Mouse (Mus musculus) stomach, postnatal 0 days (tissue): ENCODE results near the gene F2. TPM values are rescaled to one million over a fixed set of nuclear protein-coding genes. Genes with fewer than 3 reads are reported as not detected.

Experiments
- ATAC-seq: fragments of 200-750 bp; cut with Nextera tagmentation; 2 replicates; pipeline ENCODE4 v1.8.0; 2017; ENCODE audit not compliant: low FRiP score, low TSS enrichment
- DNase-seq: peaks from one replicate; pipeline ENCODE4 v3.0.0-alpha.2; 2016; ENCODE audit warnings: low spot score
- H3K27ac ChIP-seq: fragments of 300-500 bp; sonication (generic); replicated peaks from 2 replicates; pipeline ENCODE4 v1.5.1; 2014; ENCODE audit warnings: mild to moderate bottlenecking, control low read depth
- H3K27me3 ChIP-seq: fragments of 300-500 bp; sonication (generic); 2 replicates; pipeline ENCODE4 v1.6.1; 2014; ENCODE audit warnings: low read length; ENCODE audit not compliant: control insufficient read depth, insufficient read depth
- H3K36me3 ChIP-seq: fragments of 300-500 bp; sonication (generic); 2 replicates; pipeline ENCODE4 v1.6.1; 2014; ENCODE audit warnings: low read length, mixed read lengths; ENCODE audit not compliant: control insufficient read depth, insufficient read depth
- H3K4me1 ChIP-seq: fragments of 300-500 bp; sonication (generic); replicated peaks from 2 replicates; pipeline ENCODE4 v1.6.1; 2014; ENCODE audit warnings: antibody characterized with exemption; ENCODE audit not compliant: control insufficient read depth, insufficient read depth
- H3K4me2 ChIP-seq: fragments of 300-500 bp; sonication (generic); replicated peaks from 2 replicates; pipeline ENCODE4 v1.6.1; 2014; ENCODE audit warnings: low read depth, mild to moderate bottlenecking, control low read depth, moderate library complexity
- H3K4me3 ChIP-seq: fragments of 300-500 bp; sonication (generic); 2 replicates; pipeline ENCODE4 v1.5.1; 2014; ENCODE audit warnings: low read depth, low read length, control low read depth
- H3K9ac ChIP-seq: fragments of 300-500 bp; sonication (generic); 2 replicates; pipeline ENCODE4 v1.6.1; 2014; ENCODE audit warnings: mild to moderate bottlenecking, low read length, control low read depth, mixed read lengths
- H3K9me3 ChIP-seq: fragments of 300-500 bp; sonication (generic); 2 replicates; pipeline ENCODE4 v1.6.1; 2016; ENCODE audit warnings: low read length; ENCODE audit not compliant: control insufficient read depth
- CTCF ChIP-seq: IDR thresholded peaks from 2 replicates; pipeline ENCODE4 v1.5.1; 2016; ENCODE audit warnings: antibody characterized with exemption, low read depth, mild to moderate bottlenecking, moderate library complexity
- EP300 ChIP-seq: optimal IDR thresholded peaks from 2 replicates; pipeline ENCODE3; 2016; ENCODE audit warnings: antibody characterized with exemption
- WGBS: fragments of 180-500 bp; shearing (Covaris S2); extraction: QIAGEN DNeasy Blood & Tissue Kit; methylation state at CpG from one replicate; pipeline ENCODE4 v1.1.7; 2014; 5-methylcytosine and 5-hydroxymethylcytosine counted together
- polyA plus RNA-seq: library from polyadenylated mRNA; unstranded; fragments of >200 nt; fragmentation: Nextera tagmentation; extraction: Ambion mirVana; gene quantifications from 2 replicates; pipeline ENCODE4 v1.2.1, GENCODE M21; 2015

F2 gene
- polyA plus RNA-seq, 1 experiment from 2014 or later, result 3.3 TPM

DNA sequence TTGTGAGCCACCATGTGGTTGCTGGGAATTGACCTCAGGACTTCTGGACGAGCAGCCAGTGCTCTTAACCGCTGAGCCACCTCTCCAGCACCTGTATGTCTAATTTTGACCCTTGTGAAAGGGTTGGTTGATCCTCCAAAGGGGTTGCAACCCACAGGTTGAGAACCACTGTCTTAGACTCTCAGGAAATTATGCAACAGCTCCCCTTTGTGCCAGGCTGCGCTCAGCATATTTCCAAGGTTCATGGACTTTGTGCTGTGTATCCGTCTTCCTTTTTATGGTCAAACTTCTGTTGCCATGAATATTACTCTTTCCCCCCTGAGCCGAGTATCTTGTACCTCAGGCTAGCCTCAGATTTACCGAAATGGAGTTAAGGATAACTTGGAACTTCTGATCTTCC, 24.8 kb upstream of the F2 start:
- 92% methylated on average over 6 of the region's 6 CpGs for WGBS
- no peak overlapping the region for H3K9ac ChIP-seq
- H3K36me3 ChIP-seq, result peaks cover 41% of the 10 kb centered on the region
- ATAC-seq (no peak), DNase-seq (no peak)
- H3K4me2 ChIP-seq, result no peak overlapping the region
- no peaks in the 10 kb centered on the region for H3K27me3 ChIP-seq
- no peaks in the 10 kb centered on the region for H3K9me3 ChIP-seq
- TF ChIP-seq EP300 (no peak), CTCF (no peak)
- H3K4me1 ChIP-seq, result no peaks in the 10 kb centered on the region
- H3K27ac ChIP-seq, result no peak overlapping the region
- H3K4me3 ChIP-seq, result no peak overlapping the region

DNA sequence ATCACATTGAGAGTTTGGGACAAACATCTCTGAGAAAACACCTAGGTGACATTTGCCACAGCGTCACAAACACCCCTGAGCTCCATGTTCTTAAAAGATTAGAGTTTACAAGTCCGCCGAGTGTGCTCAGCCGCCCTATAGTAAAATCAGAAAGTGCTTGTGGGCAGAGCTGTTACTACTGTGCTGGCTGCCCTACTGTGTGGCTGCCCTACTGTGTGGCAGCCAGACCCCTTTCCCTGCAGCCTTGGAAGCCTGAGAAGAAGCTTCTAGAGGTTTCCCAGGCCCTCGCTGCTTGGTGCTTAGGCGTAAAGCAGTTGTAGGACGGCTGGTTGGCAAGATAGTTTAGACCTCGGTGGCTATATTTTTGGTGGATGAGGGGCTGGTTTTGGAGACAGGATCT, 23.4 kb upstream of the F2 start:
- TF ChIP-seq CTCF, result no peak
- TF ChIP-seq EP300, result no peak
- no peak for ATAC-seq
- no peaks in the 10 kb centered on the region for H3K27me3 ChIP-seq
- DNase-seq, result no peak
- no peak overlapping the region for H3K4me2 ChIP-seq
- peaks cover 43% of the 10 kb centered on the region for H3K36me3 ChIP-seq
- H3K4me1 ChIP-seq, result no peaks in the 10 kb centered on the region
- no peaks in the 10 kb centered on the region for H3K9me3 ChIP-seq
- H3K9ac ChIP-seq, result no peak overlapping the region
- H3K4me3 ChIP-seq, result no peak overlapping the region
- 98% methylated on average over 8 of the region's 8 CpGs for WGBS
- no peak overlapping the region for H3K27ac ChIP-seq

DNA sequence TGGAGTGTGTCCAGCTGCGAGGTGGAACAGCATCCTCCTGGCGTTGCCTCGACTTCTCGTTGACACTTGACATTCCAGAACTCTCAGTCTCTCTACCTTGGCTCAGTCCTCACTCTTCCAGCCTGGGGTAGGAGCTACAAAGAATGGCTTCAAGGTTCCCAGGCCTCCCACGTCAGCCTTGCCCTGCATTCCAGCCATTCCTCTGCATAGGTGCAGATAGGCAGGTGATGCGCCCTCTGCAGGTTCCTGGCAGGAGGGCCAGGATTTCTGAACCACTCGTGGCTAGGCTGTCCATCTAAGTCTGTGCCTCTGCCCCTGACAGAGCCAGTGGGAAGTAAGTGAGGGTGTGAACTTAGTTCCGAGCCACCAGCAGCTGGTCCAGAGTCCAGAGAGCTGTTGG, 20.6 kb upstream of the F2 start:
- H3K9me3 ChIP-seq, result no peaks in the 10 kb centered on the region
- H3K4me3 ChIP-seq, result no peak overlapping the region
- no peak overlapping the region for H3K9ac ChIP-seq
- H3K4me1 ChIP-seq, result no peaks in the 10 kb centered on the region
- no peak overlapping the region for H3K4me2 ChIP-seq
- DNase-seq (peak; percentile 61), ATAC-seq (peak; percentile 32)
- peaks cover 34% of the 10 kb centered on the region for H3K36me3 ChIP-seq
- no peaks in the 10 kb centered on the region for H3K27me3 ChIP-seq
- WGBS, result 51% methylated on average over 8 of the region's 8 CpGs
- peak; percentile 69 for TF ChIP-seq CTCF
- no peak for TF ChIP-seq EP300
- no peak overlapping the region for H3K27ac ChIP-seq

DNA sequence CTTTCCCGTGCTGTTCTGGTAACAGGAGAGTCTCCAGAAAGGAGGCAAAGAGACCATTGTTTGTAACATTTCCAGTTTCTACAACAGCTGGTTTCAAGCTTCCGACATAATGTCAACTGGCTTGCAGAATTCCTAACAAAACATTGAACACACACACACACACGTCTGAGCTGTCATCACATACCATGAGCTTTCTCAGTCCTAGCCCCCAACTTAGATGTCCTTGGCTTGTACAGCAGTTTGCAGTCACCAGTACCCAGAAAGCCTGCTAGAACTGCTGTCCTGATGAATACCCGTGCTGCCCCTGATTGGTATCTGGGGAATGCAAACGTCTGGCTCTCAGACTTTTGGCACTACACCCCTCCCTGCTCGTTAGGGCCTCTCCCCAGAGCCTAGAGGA, 19.6 kb upstream of the F2 start:
- H3K27ac ChIP-seq, result peak overlapping the region; percentile 35; the same call in 1 of the 2 replicates
- H3K9ac ChIP-seq, result no peak overlapping the region
- H3K4me2 ChIP-seq, result no peak overlapping the region
- no peaks in the 10 kb centered on the region for H3K9me3 ChIP-seq
- TF ChIP-seq EP300, result no peak
- no peak for TF ChIP-seq CTCF
- peaks cover 31% of the 10 kb centered on the region for H3K36me3 ChIP-seq
- DNase-seq (no peak), ATAC-seq (no peak)
- H3K4me1 ChIP-seq, result no peaks in the 10 kb centered on the region
- H3K27me3 ChIP-seq, result no peaks in the 10 kb centered on the region
- no peak overlapping the region for H3K4me3 ChIP-seq
- 45% methylated on average over 6 of the region's 6 CpGs for WGBS

DNA sequence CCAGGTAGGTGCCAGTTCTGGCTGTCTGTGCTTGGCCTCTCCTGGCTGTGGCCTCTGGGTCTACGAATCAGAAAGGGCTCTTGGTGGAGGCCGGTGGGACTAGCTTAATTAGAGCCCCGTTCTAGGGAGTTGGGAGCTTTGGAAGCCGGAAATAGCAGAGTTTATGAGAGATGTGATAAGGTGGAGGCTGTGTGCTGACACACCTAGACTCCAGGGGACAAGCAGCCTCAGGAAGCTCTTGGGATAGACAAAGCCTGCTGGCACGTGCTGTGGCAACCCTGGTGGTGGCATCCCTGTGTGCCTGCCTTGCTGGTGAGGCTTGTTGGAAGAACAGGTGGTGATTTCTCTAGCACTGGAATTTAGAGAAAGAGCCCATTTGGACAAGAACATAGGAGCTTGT, 19.2 kb upstream of the F2 start:
- WGBS, result 72% methylated on average over 5 of the region's 5 CpGs
- Histone ChIP-seq H3K4me3 (no peak overlapping the region), H3K4me1 (no peaks in the 10 kb centered on the region), H3K4me2 (no peak overlapping the region), H3K36me3 (peaks cover 31% of the 10 kb centered on the region), H3K27me3 (no peaks in the 10 kb centered on the region), H3K9me3 (no peaks in the 10 kb centered on the region), H3K27ac (peak overlapping the region; percentile 35; the same call in 1 of the 2 replicates), H3K9ac (no peak overlapping the region)
- peak; percentile 28 for ATAC-seq
- TF ChIP-seq CTCF (no peak), EP300 (no peak)
- DNase-seq, result no peak

DNA sequence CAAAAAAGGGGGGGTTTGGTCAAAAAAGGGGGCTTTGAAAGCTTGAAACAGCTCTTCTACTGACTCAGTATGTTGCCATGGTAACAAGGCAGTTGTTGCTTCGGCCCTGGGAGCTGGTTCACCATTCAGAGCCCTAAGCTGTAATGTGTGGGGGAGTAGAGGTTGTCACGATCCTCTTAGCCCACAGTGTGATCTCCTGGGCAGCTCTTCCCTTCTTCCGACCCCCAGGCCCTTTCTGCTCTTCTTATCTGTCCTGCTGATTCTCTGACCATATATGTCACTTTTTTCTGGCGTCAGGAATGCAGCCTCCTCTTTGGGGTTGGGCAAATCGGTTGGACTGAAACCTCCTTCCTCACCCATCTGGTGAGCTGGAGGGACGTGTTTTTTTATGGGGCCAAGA, 16.6 kb upstream of the F2 start:
- H3K9me3 ChIP-seq, result no peaks in the 10 kb centered on the region
- no peak overlapping the region for H3K4me3 ChIP-seq
- H3K9ac ChIP-seq, result no peak overlapping the region
- H3K4me1 ChIP-seq, result peaks cover 4% of the 10 kb centered on the region; the same call in 1 of the 2 replicates
- H3K4me2 ChIP-seq, result no peak overlapping the region
- DNase-seq, result no peak
- TF ChIP-seq EP300 (no peak), CTCF (no peak)
- WGBS, result 54% methylated on average over 6 of the region's 6 CpGs
- no peaks in the 10 kb centered on the region for H3K27me3 ChIP-seq
- H3K27ac ChIP-seq, result no peak overlapping the region
- peaks cover 22% of the 10 kb centered on the region for H3K36me3 ChIP-seq
- ATAC-seq, result no peak
